Mouse (Mus musculus) cerebellum, postnatal 4 days (tissue): ENCODE data around the gene Stat6.
A peak's percentile ranks its signal among the peaks of the same experiment; 100 is the strongest.

ENCODE experiments used
- DNase-seq, 2 experiments: peaks; one replicate each; pipeline ENCODE4 v3.0.0; 2022; ENCODE audit warnings: low spot score in 2 of 2, mixed read lengths in 1 of 2

Gene Stat6

DNA sequence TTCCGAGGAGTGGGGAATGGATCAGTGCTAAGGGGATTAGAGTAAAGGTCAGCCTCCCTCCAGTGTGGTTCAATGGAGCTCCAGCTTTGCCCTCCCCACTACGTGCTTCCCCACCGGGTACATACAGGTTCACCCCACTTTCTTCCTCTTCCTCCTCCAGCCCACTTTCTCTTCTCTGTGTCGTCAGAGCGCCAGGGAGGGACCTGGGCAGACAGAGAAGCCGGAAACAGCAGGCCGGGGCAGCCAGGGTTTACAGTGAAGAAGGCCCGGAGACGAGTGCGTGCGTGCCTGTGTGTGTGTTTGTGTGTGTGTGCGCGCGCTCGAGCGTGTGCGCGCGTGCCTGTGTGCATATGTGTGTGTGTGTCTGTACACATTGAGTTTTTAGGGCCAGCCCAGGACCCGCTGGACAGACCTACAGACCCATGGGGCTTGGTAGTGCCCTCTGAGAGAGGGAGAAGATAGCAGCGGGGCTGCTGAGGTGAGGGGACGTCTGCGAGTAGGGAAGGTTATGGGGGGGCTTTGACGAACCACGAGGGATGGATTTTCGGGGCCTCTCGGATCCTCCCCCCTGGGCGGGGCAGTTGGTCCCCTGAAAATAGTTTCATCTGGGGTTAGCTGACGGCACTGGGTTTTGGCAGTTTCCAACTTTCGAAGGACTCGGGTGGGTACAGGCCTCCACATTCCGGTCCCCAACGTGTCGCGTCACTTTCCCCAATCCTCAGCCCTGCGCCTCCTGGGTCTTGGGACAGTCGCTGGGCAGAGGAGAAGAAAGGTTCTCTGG lies at the start of gene Stat6:
Gene Stat6, plus strand, starts transcription at position 215 of the 781 bp plus-strand sequence.
- DNase-seq, result no peak

- no peak for DNase-seq
Measured at GRCm38 (mm10) chr10:127594405-127594804, 48.4 kb upstream of the Stat6 start.

- no peak for DNase-seq
Measured at GRCm38 (mm10) chr10:127594930-127595715, 47.7 kb upstream of the Stat6 start.

GRCm38 (mm10) chr10:127596321-127596941 lies 46.4 kb upstream of the Stat6 start:
- DNase-seq, result no peak

- DNase-seq, result peak in 1 of 2 experiments; percentile 62
Measured at GRCm38 (mm10) chr10:127597311-127597901, 45.4 kb upstream of the Stat6 start.

DNA sequence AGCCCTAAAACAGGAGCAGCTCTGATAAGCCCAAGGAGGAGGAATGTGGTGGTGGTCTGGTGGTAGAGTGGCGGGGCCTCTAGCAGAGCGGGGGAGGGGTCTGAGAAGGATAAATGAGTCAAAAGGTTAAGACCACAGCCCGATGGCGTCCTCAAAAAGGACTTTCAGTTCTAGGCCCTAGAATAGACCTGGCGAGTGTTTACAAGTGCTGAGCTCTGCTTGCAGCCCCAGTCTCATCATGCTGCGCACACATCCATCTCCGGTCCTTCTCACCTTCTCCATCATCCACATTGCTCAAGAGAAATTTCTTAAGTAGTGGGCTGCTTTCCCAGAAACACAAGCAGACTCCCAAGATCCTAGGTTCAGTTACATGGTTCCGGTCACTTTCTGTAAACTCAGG lies 44.2 kb upstream of the Stat6 start:
- no peak for DNase-seq

GRCm38 (mm10) chr10:127599252-127599651 lies 43.5 kb upstream of the Stat6 start:
- DNase-seq, result no peak

DNA sequence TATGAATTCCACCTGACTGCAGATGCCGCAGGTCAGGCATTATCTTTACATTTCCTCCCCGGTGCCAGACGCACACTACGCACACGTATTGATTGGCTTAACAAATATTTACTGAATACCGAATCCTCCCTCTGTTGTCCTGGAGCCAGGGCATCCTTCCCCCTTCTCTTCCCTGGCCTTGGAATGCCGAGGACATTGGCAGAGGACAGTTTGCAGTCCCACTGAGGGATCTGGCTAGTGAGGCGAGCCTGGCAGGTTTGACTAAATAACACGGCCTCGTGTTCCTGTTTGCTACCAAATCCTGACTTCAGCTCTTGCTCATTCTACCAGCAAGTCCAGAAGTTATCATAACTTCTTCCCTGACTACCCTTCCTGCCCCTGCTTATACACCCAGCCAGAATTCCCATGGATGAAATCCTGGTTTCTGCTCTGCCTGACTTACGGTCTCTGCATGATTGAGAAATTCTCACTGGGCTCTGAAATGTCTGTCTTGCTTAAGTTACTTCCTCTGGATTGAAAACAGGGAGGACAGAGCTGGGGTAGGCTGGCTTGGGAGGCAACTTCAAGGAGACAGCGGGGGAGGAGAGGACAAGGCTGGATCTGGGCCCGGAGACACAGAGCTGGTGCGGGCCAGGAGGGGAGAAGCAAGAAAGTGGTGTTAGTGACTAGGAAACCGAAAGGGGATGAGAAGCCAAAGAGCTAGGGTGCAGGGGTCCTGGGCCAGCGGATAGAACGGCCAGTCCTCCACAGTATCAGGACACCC lies 42.8 kb upstream of the Stat6 start:
- DNase-seq, result no peak

GRCm38 (mm10) chr10:127602194-127602593 lies 40.6 kb upstream of the Stat6 start:
- DNase-seq, result no peak

- no peak for DNase-seq
Measured at GRCm38 (mm10) chr10:127603437-127604371, 39.1 kb upstream of the Stat6 start.

DNA sequence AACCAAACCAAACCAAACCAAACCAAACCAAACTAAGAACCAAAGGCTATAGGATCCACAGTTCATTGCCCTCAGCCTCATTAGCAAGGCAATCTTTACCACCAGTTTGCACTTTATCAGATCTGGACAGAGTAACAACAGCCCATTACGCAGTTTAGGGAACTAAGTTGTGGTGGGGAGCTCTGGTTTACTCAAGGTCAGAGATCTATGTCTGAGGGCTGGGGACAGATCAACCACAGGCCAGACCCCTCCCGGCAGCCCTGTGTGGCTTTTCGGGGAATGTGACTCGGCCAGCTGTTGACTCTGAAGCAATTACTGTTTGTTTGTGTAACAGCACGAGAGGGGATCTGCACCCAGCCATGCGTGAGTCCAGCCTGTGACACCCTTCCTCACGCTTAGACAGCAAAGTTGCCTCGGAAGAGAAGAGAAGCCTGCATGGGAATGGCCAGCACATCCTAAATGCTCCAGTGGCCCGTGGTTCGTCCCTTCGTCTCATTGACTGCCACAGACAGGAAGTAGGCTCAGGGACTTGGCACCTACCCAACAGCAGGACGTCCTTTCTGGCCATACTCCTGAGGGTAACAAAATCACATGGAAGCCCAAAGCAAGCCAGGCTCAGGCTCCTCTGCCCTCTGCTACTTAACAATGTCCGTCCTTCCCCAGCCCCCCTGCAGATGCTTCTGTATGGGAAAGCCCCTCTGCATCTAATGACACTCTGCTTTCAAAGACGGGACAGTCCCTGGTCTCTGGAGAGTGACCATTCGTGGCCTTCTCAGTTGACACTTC lies 38.1 kb upstream of the Stat6 start:
- no peak for DNase-seq

DNA sequence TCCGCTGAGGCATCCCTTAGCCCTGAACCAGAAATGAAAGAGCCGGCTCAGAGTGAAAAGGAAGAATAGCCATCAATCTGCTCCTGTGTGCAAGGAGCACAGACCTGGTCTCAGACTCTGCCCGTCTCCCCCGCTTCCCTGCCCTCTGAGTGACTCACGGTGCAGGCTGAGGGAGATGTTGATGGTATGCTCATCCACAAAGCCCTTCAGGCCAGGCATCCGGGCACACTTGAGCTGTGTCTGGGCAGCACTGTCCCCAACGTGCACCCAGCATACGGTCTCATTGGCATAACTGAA lies 37.6 kb upstream of the Stat6 start:
- no peak for DNase-seq

DNA sequence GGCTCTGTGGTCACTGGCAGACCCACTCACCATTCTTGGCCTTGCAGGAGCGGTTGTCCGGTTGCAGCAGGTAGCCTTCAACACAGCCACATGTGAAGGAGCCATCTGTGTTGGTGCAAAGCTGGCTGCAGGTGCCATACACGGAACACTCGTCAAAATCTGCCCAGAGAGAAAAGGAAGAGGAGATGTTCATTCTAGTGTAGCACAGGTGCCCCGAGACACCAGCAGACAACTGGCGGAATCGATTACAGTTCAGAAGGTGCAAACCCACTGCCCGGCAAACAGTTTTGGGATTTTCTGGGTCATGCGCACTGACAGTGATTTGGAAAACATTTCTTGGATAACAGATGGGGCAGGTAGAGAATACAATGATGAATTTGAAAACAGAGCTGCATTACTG lies 37.0 kb upstream of the Stat6 start:
- DNase-seq, result no peak

GRCm38 (mm10) chr10:127607059-127607458 lies 35.7 kb upstream of the Stat6 start:
- no peak for DNase-seq

DNA sequence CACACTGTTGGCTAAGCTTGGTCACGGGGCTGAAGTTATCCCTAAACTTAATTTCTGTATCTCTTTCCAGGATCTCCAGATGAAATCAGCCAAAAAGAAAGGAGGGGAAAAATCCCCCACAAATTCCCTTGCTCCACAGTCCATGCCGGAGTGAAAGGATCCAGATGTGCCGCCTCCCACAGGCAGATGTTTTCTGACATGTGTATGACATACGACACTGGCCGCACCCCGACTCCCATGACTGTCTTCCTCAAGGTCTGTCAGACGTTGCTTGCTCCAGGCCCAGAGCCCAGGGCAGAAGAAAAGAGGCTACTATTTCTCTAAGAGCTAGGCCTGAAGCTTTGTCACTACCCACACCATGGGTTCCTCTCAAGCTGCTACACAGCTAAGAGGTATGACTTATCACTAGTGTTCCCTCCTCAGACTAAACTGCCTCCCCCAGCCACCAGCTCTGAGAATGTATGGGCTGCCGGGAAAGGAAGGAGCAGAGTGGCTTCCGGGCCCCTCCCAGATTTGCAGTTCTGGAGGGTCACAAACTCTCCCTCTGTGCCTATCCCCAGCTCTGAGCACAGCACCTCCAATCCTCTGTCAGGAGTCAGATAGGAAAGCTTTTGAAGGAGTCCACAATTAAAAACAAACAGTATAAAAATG lies 33.2 kb upstream of the Stat6 start:
- no peak for DNase-seq

DNA sequence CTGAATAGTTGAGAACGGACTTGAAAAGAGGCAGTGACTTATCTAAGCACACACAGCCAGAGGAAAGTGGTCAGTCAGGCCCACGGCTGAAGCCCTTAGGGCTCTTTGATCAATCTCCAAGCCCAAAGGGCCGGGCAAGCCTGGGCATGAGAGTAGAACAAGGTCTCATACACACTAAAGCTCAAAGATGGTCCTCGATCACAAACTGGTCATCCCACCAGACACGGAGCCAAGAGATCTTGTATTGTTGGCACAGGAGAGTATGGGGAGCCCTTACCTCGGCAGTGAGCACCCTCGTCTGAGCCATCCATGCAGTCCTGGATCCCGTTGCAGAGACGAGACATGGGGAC lies 32.7 kb upstream of the Stat6 start:
- no peak for DNase-seq

GRCm38 (mm10) chr10:127612079-127612775 lies 30.6 kb upstream of the Stat6 start:
- no peak for DNase-seq

- DNase-seq, result no peak
Measured at GRCm38 (mm10) chr10:127614236-127615033, 28.4 kb upstream of the Stat6 start.
